In the genomic region with DNA sequence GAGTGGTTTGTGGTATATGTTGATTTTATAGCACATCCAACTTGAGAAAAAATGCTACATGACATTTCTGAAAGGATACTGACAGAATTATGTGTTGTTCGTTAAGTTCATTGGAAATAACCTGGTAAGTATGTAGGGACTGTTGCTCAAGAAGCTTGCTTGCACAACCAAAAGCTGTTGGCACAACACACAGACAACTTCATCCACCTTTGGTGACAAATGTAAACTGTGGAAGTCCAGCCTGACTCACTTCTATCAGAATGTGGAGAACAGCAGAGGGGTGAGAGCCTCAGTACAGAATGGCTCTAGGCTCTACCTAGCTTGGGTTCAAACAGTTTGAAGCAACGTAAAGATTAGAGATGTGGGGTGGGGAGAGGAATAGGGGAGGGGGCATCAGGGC, we compare ENCODE assay signal across 30 mouse cellular contexts. TPM values are rescaled to one million over a fixed set of nuclear protein-coding genes. Genes with fewer than 3 reads are reported as not detected.
DNase-seq lines count a peak whose midpoint lies in the region; ATAC-seq and TF ChIP-seq lines count a peak whose summit lies in the region.
"Had no signal": no experiment of that assay in that cellular context is flagged by ENCODE, and none has a peak within 500 bp of the region (broad histone marks: within the 10 kb centered on the region; RNA-seq: fewer than 3 reads in every experiment).

No protein-coding gene starts in this region.

- no peak overlapping the region for H3K4me2 ChIP-seq in liver, embryonic 12.5 days
- H3K4me2 ChIP-seq in midbrain, embryonic 13.5 days (replicated peaks): no peak overlapping the region
- H3K4me2 ChIP-seq: embryonic facial prominence, embryonic 12.5 days; heart, embryonic 15.5 days; intestine, embryonic 15.5 days; lung, embryonic 14.5 days; midbrain, embryonic 12.5 days; neural tube, embryonic 13.5 days had no signal

- no peak for TF ChIP-seq CTCF in liver, adult 2 months (IDR thresholded peaks at IDR 0.05; ENCODE audit: low read depth, low read length)
- TF ChIP-seq CTCF in lung, adult 2 months (IDR thresholded peaks at IDR 0.05; ENCODE audit: insufficient read depth, low read length): no peak

- no peaks in the 10 kb centered on the region for H3K9me3 ChIP-seq in liver, embryonic 12.5 days (replicated peaks)
- no peaks in the 10 kb centered on the region for H3K9me3 ChIP-seq in midbrain, embryonic 13.5 days
- H3K9me3 ChIP-seq: embryonic facial prominence, embryonic 12.5 days; forebrain, embryonic 10.5 days; heart, embryonic 10.5 days; heart, embryonic 15.5 days; intestine, embryonic 15.5 days; megakaryocyte, embryonic 14.5 days; midbrain, embryonic 12.5 days; neural tube, embryonic 13.5 days had no signal

- ATAC-seq in liver, embryonic 12.5 days: no peak
- peak; percentile 64 for ATAC-seq in granulocyte monocyte progenitor cell, adult 5-6 weeks (replicated peaks; ENCODE audit: poor library complexity, severe bottlenecking)
- no peak for ATAC-seq in midbrain, embryonic 13.5 days
- ATAC-seq: forebrain, embryonic 16.5 days; hindbrain, postnatal 0 days; intestine, embryonic 15.5 days had no signal

- 37% methylated on average over 2 of the region's 2 CpGs for WGBS in liver, adult 2 months
- WGBS in liver, embryonic 12.5 days (ENCODE audit: insufficient replicate concordance): 67% methylated on average over 2 of the region's 2 CpGs
- WGBS in lung, adult 2 months: 67% methylated on average over 2 of the region's 2 CpGs
- 85% methylated on average over 2 of the region's 2 CpGs for WGBS in midbrain, embryonic 13.5 days

- no peak for TF ChIP-seq POLR2A in liver, adult 2 months (IDR thresholded peaks at IDR 0.05; ENCODE audit: extremely low read depth, insufficient read depth, low read length)
- TF ChIP-seq POLR2A in lung, adult 2 months (IDR thresholded peaks at IDR 0.05; ENCODE audit: borderline replicate concordance, extremely low read depth, low read depth, low read length): no peak

- no peak overlapping the region for H3K4me3 ChIP-seq in liver, adult 2 months (ENCODE audit: insufficient read depth, low read depth, low read length)
- no peak overlapping the region for H3K4me3 ChIP-seq in liver, embryonic 12.5 days
- H3K4me3 ChIP-seq in lung, adult 2 months (replicated peaks; ENCODE audit: extremely low read depth, low read depth, low read length): no peak overlapping the region
- H3K4me3 ChIP-seq in midbrain, embryonic 13.5 days (replicated peaks): no peak overlapping the region
- H3K4me3 ChIP-seq: embryonic facial prominence, embryonic 12.5 days; forebrain, embryonic 10.5 days; gastrocnemius, adult 2 months; heart, embryonic 10.5 days; heart, embryonic 15.5 days; intestine, embryonic 15.5 days; megakaryocyte, embryonic 14.5 days; midbrain, embryonic 12.5 days; neural tube, embryonic 13.5 days had no signal

- no peaks in the 10 kb centered on the region for H3K27me3 ChIP-seq in liver, adult 2 months (ENCODE audit: control insufficient read depth, insufficient read depth, low read length)
- H3K27me3 ChIP-seq in liver, embryonic 12.5 days (replicated peaks): no peaks in the 10 kb centered on the region; the same call in 1 of the 2 replicates
- H3K27me3 ChIP-seq in midbrain, embryonic 13.5 days: no peaks in the 10 kb centered on the region
- H3K27me3 ChIP-seq: CH12.LX; embryonic facial prominence, embryonic 12.5 days; heart, embryonic 15.5 days; intestine, embryonic 15.5 days; midbrain, embryonic 12.5 days; neural tube, embryonic 13.5 days had no signal

- no peaks in the 10 kb centered on the region for H3K36me3 ChIP-seq in liver, adult 2 months (ENCODE audit: control insufficient read depth, insufficient read depth, low read length)
- no peaks in the 10 kb centered on the region for H3K36me3 ChIP-seq in liver, embryonic 12.5 days
- no peaks in the 10 kb centered on the region for H3K36me3 ChIP-seq in midbrain, embryonic 13.5 days
- H3K36me3 ChIP-seq: embryonic facial prominence, embryonic 12.5 days; forebrain, embryonic 10.5 days; heart, embryonic 10.5 days; heart, embryonic 15.5 days; intestine, embryonic 15.5 days; midbrain, embryonic 12.5 days; neural tube, embryonic 13.5 days had no signal

- DNase-seq in liver, adult 2 months (ENCODE audit: extremely low read depth, low read depth, low spot score): peak; percentile 92
- peak; percentile 24 for DNase-seq in lung, postnatal 14 days
- DNase-seq in lung, adult 2 months: no peak
- DNase-seq in retina, embryonic 14.5 days (ENCODE audit: low spot score): no peak
- DNase-seq: cerebellum, adult 8-10 months; cerebellum, postnatal 36 days; embryo, embryonic 11 days; gastrocnemius, adult 2 months; gastrocnemius, postnatal 36 days; kidney, adult 2 months; layer of hippocampus, postnatal 36 days; left cerebral cortex, postnatal 4 days; lung, embryonic 14.5 days; thymus, adult 2 months; thymus, postnatal 36 days had no signal

- H3K9ac ChIP-seq in liver, adult 2 months (ENCODE audit: low read depth, low read length): no peak overlapping the region
- H3K9ac ChIP-seq in liver, embryonic 12.5 days: no peak overlapping the region
- no peak overlapping the region for H3K9ac ChIP-seq in midbrain, embryonic 13.5 days (replicated peaks)
- H3K9ac ChIP-seq: embryonic facial prominence, embryonic 12.5 days; heart, embryonic 15.5 days; intestine, embryonic 15.5 days; lung, embryonic 14.5 days; midbrain, embryonic 12.5 days; neural tube, embryonic 13.5 days had no signal

- 0 out of 2 replicates have a peak overlapping the region, but pooled peaks have one; percentile 7 for H3K27ac ChIP-seq in liver, adult 2 months (replicated peaks; ENCODE audit: insufficient read depth, low read depth, low read length)
- no peak overlapping the region for H3K27ac ChIP-seq in liver, embryonic 12.5 days
- H3K27ac ChIP-seq in midbrain, embryonic 13.5 days: no peak overlapping the region
- H3K27ac ChIP-seq: embryonic facial prominence, embryonic 12.5 days; forebrain, embryonic 10.5 days; gastrocnemius, adult 2 months; heart, embryonic 10.5 days; heart, embryonic 15.5 days; hindbrain, postnatal 0 days; intestine, embryonic 15.5 days; kidney, postnatal 0 days; midbrain, embryonic 12.5 days; neural tube, embryonic 13.5 days had no signal

- H3K4me1 ChIP-seq in liver, adult 2 months (ENCODE audit: control insufficient read depth, insufficient read depth, low read length): peaks cover 11% of the 10 kb centered on the region
- H3K4me1 ChIP-seq in liver, embryonic 12.5 days: no peaks in the 10 kb centered on the region
- peaks cover 9% of the 10 kb centered on the region for H3K4me1 ChIP-seq in lung, adult 2 months (ENCODE audit: control insufficient read depth, insufficient read depth, low read length)
- H3K4me1 ChIP-seq in midbrain, embryonic 13.5 days (replicated peaks): no peaks in the 10 kb centered on the region
- H3K4me1 ChIP-seq: forebrain, embryonic 10.5 days; heart, embryonic 10.5 days; heart, embryonic 15.5 days; intestine, embryonic 15.5 days; midbrain, embryonic 12.5 days; neural tube, embryonic 13.5 days had no signal

- H3K79me2 ChIP-seq in liver, adult 2 months (ENCODE audit: control insufficient read depth, insufficient read depth, low read length): peaks cover 43% of the 10 kb centered on the region

RNA-seq across cellular contexts. Expression of a gene that starts 19.3 kb away (rescaled TPM):
- total RNA-seq in liver, adult 2 months (2014; rRNA removed): 13.5 and 15.1 TPM in 2 replicates
- polyA plus RNA-seq in liver, adult 2 months (2012; rRNA removed): 13.3 and 13.7 TPM in 2 replicates
- polyA plus RNA-seq in liver, embryonic 12.5 days (2016; fragmentation: Nextera tagmentation; extraction: Ambion mirVana): 1.3 and 2.0 TPM in 2 replicates
- polyA plus RNA-seq in lung, adult 2 months (2012; rRNA removed): 11.1 and 14.4 TPM in 2 replicates
- total RNA-seq in granulocyte monocyte progenitor cell, adult 5-6 weeks (2014; fragmentation: Nextera tagmentation): 3.4 and 9.3 TPM in 2 replicates
- total RNA-seq in granulocyte monocyte progenitor cell, adult 5-6 weeks (2017): 1.8 and 6.2 TPM in 2 replicates
- polyA plus RNA-seq in midbrain, embryonic 13.5 days (2015; fragmentation: Nextera tagmentation; extraction: Ambion mirVana): 1.8 and 2.5 TPM in 2 replicates

Comparison
In these comparisons a context has a peak if more than half of its experiments do, and no peak if none do; other contexts are left out.
1. DNase-seq: peak in liver, adult 2 months (single experiment) and lung, postnatal 14 days (single experiment); none in lung, adult 2 months (single experiment) and retina, embryonic 14.5 days (single experiment).